Mouse (Mus musculus): ENCODE results near the gene Shq1.

Shq1 gene

DNA sequence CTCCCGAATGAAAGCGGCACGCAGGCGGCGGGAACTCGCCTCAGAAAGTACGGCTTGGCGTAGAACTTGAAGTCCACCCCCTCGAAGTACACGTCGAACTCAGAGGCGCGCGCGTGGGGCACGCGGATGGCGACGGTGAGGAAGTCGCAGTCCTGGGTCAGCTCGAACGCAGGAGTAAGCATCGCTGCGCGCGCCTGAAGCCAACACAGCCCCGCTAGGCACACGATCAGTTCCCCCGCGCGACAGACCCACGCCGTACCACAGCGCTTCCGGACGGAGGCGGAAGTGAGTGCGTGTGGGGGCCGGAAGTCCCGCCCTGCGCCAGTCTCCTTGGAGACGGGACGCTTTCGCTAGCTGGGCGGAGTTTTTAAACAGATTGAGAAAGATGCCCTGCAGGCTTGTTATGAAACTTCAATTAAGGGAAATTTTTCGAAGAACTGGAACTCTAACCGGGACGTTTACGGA lies at the start of gene Shq1:
Gene Shq1, minus strand, starts transcription at position 278 of the 465 bp plus-strand sequence.
- peak; percentile 85 for DNase-seq

DNA sequence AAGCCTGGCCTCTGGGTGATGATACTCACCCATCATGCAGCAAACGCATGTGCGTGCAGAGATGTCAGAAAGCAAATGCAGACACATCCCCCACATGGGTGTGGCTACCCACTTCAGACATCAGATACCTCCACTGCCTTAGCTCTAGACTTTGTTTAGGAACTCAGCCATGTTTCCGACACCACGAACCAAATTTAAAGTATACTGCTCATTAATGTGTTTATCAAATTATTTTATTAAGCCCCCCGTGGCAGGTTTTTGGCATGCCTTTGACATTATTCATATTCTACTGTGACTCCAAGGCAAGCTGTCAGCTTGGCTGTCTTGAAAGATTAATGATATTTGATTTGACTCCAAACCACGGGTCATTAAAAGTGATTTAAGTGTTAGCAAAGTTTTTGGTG lies 49.1 kb upstream of the Shq1 start:
- no peak for DNase-seq

DNA sequence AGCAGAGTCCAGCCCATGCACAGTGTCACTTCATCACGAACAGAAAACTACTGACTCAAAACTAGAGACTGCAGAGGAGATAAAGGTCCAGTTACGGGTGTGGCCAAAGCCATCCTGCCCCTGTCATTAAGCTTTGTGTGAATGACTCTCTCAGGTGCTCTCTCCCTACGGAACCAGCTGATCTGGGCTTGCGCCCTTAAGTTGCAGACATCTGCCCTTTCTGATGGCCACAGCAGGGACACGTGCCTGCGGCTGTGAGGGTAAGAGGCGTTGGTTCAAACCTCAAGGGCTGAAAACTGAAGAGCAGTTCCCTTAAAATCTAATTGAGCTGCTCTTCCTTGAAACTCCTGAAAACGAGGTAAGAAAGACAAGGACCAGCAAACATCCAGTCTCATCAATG lies 45.9 kb upstream of the Shq1 start:
- no peak for DNase-seq

DNA sequence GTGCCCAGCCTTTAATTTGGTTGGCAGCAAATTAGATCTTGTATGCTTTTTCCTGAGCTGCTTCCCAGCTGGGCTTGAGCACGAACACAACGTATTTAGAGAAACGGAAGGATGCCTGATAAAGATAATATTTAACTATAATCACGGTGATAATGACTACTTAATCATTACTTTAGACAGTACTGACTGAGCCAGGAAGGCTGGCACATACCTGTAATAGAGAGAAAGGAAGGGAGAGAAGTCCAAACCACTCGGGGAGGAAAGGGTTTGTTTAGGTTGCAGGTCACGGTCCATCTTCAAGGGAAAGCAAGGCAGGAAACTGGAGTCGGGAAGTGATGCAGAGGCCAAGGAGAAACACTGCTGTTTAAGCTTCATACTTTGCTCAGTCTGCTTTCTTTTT lies 45.2 kb upstream of the Shq1 start:
- no peak for DNase-seq

DNA sequence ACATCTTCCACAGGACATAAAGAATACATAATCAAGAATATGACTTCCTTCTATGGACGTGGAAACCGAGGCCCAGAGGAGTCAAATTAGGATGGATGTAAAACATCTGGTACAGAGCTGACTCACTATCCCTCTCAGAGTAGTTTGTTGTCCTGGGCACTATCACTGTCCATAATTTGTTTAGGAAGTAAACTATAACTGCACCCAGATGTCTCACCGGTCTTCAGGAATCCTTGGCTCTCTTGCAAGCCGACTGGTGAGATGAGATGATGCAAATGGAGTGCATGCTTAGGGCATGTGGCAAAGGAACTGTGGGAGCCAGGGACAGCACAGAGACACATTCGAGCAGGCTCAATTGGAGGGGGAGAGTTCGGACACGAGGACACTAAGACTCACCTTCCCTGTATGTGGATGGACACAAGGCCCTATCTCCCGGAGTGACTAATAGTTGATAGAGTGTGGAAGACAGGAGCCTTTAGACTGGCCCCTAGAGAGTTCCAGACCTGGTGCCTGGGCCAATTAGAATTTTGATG lies 44.4 kb upstream of the Shq1 start:
- no peak for DNase-seq

DNA sequence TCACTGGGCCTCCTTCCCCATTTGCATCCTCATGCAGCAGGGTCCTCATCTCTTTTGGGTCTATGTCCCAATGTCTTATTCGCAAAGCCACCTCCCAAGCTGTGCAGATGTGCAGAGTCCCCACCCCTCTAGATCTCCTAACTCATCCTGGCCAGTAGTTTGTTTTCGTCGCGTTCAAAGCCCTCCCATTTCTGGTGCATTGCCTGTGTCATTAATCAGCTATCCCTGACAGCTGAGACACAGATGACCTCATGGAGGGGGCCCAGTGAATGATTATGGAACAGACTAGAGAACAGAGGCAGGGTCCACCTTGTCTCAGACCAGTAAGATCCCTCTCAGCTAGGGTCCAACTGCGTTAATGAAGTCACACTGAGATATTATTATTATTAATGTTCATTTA lies 39.9 kb upstream of the Shq1 start:
- DNase-seq, result no peak

DNA sequence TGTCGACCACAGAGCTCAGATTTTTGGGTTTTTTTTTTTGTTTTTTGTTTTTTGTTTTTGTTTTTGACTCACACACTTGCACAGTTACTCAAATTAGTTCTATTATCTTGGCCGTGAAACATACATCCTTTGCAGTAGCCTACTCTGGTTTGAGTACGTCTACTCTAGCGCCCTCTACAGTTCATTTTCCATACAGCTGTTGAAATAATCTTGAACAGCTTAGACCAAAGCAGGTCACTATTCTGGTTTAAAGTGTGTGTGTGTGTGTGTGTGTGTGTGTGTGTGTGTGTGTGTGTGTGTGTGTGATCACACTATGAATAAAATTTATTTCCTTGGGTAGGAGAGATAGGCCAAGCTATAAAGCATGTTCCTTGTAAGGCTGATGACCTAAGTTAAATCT lies 39.2 kb upstream of the Shq1 start:
- no peak for DNase-seq

DNA sequence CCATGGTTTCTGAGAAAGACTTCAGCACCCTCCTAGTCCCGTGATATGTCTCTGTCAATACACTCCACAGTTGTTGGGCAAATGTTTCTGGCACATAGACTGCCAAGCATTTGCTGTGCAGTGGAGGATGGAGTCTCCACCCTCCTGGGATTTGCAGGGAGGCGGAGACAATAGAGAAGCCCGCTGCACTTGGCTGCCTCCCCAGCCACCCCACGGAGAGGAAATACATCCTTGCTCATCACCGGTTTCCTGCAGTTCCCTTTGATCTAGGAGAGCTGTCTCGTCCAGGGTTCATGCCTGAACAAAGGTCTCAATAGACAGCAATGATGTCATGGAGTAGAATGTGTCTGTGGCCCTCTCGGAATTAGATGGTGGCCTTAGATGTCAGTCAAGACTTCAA lies 38.5 kb upstream of the Shq1 start:
- peak; percentile 17 for DNase-seq

DNA sequence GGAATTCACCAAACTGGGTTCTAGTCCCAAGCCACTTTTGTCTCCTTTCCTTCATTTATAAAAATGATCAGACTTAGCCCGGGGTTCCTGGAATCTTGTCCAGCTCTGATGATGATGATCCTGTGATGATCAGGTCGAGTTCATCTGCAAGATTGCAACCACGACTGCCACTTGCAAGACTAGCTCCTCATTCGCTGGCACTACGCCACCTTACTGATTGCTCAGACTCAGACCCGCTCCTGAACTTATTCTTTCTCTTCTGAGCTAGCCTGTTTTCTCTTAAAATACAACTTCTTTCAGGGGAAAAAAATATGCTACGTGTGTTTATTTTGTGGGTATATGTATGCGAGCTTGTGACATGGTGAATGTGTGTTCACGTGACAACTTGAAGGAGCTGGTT lies 38.0 kb upstream of the Shq1 start:
- no peak for DNase-seq

DNA sequence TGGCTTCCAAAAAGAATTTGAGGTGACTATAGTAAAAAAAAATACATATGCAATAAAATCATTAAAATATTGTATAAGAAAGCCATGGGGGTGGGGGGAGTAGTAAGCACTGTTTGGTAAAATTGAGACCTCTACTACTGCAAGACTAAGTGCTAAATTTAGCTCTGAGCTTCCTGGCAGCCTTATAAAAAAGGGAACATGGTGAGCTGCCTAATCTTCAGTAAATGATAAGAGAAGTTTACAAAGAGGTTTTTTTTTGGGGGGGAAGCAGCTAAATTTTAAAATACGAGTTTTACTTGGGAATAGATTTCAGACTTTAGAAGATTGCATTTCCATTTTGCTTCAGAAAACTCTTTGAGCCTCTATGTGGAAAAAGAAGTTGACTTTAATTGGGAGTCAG lies 37.3 kb upstream of the Shq1 start:
- no peak for DNase-seq

DNA sequence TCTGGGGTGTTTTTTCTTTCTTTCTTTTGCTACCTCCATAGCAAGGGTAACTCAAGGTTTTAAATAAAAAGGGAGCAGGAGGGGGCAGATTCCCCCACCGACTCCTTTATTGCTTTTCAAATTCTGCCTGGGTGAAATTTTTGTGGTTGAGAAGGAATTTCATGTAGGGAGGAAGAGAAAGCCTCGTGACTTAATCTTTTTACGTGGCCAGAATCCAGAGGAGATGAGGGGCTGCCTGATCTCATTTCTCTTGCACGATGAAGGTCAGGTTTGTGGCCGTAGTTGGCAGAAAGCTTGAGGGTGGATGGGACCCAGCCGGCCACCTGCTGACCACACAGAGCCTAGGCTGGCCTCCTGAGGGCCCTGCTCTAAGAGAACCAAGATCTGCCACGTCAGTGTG lies 36.6 kb upstream of the Shq1 start:
- no peak for DNase-seq

DNA sequence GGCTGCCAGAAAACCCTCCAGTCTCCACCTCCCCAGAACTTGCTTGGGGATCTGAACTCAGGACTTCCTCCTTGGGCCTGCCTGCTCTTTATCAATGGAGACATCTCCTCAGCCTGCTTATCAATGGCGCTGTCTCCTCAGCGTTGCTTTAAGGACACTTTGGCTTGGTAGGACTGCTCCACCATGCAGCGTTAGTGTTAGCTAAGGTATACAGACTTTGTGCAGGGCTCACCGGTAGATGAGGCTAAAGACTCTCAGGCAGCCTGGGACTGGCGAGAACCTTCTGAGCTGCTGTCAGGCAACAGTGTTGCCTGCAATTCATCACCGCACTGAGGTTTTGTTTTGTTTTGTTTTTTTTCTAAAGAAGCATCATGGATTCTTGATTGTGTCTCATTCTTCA lies 35.9 kb upstream of the Shq1 start:
- no peak for DNase-seq

DNA sequence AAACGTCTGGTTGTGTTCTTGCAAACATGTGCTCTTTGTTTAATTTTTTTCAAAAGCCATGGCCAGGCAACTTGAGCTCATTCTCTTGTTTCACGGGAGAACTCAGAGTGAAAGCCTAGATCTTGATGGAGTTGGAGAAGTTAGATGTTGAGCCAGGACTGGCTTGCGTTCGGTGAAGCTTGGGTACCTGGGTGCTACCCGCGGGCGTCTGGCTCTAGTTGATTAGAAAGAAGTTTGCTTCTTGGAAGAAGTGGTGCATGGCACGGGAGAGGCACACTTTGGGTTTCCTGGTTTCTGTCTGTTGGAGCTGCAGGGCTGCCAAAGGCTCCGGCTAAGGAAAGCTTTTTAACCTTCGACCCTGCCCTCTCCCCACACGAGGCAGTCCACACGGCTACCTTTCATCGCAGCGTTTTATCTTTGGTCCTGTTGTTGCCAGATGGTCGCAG lies 34.4 kb upstream of the Shq1 start:
- DNase-seq, result no peak

DNA sequence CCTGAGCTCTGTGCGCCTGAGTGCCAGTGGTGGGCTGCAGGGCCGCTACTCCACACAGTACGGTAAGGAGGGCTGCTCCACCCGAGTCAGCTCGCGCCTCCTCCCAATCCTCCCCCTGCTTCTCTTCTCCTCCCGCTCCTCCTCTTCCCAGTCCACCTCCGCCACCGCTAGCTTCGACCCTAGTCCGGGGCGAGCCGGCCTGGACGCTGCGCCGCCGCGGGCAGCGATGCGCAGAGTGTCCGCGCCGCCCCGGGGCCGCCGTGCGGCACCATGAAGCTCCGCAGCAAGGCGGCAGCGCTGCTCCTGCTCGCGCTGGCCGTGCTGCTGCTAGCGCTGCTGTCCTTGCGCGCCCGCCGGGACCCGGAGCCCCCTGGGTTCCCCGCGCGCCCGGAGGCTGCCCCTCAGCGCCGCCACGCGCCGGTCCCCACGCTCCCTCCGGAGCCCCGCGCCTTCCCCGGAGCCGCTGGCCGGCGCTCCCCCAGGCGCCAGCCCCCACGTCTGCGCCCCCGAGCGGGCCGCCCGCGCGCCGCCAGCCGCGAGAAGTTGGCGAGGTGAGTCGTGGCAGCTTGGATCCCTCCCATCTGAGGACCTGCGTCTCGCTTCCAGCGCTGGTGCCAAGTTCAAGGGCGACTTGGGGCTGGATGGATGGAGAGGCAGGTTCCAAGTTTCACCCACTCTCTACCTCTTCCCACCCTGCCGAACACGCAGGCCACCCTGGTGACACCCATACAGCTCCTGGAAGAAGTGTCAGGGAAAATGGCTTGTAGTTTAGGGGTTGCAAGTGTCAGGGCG lies 33.8 kb upstream of the Shq1 start, which contains the start of gene Gxylt2:
Gene Gxylt2, plus strand, starts transcription at position 161 of the 792 bp plus-strand sequence.
- DNase-seq, result peak; percentile 19

DNA sequence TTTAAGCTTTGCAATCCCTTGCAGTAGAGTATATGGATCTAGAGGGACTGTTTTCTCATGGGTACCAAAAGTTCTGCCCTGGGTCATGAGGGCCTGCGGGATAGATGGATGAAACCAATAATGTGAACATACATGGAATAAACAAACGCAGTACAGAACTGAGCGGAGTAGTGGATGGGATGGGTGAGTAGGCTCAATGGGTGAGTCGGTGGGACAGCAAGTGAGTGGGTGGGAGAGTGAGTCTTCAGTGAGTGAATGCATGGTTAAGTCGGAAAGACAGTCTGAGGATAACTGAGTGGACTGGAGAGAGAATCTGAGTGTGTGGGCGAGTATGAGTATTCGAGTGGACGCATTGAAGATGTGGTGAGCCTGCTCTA lies 33.2 kb upstream of the Shq1 start:
- no peak for DNase-seq

DNA sequence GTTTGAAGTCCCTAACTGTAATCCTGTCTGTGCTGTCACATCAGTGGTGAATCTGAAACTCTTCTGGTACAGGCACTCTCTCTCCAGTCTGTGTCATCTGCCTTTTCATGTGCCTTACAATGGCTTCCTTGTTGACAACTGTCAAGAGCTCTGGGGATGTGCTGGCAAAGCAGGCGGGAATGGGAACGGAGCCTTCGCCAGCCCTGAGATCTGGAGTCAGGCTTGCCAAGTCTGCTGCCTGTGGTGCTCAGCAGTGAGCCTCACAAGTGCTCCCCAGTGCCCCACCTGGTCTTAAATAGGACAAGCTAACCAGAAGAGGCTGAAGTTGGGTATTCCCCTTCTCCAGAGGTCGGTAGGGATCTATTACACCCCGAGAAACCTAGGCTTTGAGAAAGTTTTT lies 29.8 kb upstream of the Shq1 start:
- peak; percentile 49 for DNase-seq

DNA sequence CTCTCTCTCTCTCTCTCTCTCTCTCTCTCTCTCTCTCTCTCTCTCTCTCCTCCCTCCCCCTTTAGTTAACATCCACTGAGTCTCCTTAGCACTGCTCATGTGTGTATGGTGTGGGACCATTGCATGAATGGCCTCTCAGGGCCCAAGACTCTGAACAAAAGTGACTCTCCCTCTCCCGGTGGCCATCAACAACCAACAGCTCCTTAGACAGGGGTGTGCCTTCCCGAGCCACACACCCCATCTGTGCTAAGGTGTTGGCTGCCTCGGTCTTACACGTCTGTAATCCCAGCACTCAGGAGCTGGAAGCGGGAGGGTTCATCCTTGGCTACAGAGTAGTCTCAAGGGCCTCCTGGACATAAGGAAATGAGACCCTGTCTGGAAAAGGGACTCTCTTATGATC lies 29.0 kb upstream of the Shq1 start:
- DNase-seq, result no peak

DNA sequence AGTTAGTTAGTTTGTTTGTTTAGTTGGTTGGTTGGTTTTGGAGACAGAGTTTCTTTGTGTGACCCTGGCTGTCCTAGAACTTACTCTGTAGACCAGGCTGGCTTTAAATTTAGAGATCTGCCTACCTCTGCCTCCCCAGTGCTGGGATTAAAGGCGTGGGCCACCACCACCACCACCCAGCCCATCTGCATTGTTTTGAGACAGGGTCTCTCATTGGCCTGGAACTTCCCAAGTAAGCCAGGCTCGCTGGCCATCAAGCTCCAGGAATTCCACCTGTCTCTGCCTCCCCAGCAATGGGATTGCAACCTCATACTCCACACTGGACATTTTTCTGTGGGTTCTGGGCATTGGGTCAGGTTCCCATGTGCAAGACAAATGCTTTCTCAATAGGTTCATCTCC lies 15.4 kb upstream of the Shq1 start:
- no peak for DNase-seq

DNA sequence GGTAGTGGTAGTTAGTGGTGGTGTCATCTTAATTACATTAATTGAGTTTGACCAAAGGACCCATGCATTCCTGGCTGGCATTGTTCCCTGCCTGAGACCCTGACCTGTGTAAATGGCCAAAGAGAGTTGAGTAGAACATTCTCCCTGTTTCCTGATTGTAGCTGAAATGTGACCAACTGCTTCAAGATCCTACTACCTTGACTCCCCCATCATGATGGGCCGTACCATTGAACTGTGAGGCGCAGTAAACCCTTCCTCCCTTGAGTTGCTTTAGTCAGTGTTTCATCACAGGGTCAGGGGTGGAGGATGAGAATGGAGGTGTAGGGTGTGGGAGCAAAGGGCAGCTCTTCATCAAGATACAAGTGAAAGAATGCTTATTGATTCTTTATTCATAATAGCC lies 7.7 kb upstream of the Shq1 start:
- DNase-seq, result no peak

DNA sequence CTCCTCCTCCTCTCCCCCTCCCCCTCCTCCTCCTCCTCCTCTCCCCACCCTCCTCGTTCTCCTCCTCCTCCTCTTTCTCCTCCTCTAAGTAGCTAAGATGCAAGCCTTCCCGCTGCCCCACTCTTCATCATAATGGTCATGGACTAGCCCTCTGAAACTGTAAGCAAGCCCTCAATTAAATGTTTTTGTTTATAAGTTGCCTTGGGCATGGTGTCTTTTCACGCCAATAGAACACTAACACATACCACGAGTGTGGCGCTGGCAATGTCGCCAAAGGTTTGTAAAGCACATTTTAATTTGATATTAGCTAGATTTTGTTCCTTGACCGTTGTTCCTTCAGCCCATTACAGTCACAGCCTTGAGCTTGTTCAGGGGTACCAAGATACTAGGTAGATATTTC lies 5.5 kb upstream of the Shq1 start:
- DNase-seq, result no peak

DNA sequence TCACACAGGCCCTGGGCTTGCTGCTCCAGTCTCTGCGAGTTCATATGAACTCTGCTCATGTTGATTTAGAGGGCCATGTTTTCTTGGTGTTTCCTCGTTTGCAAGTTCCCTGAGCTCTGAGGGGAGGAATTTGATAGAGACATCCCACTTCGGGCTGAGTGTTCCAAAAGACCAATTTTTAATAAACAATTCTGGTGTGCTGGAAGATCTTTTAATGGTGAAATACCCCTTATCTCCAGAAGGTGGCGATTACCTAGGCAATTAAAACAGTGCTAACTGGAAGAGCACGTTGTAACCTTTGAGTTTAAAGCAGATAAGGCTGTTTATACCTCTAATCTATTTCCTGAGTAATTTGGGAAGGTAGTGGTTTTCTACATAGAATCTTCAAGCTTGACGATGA lies 4.0 kb upstream of the Shq1 start:
- DNase-seq, result no peak

DNA sequence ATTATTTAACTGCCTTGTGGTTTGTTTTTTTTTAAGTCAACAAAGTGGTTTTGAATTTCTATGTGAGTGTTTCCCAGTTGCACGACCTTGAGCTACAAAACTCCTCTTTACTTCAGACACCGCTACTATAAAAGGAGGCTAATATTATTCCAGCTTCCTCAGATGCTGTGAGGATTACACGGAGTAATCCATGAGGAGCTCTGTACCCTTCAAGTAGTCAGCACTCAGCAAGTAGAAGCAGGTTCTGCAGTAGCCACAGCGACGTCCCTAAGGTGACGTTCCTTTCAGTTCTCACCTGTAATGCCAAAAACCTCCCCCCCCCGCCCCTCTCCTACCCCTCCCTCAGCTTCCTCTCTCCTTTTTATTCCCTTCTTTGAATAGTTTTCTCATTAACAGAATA lies 444 bp upstream of the Shq1 start:
- no peak for DNase-seq

DNA sequence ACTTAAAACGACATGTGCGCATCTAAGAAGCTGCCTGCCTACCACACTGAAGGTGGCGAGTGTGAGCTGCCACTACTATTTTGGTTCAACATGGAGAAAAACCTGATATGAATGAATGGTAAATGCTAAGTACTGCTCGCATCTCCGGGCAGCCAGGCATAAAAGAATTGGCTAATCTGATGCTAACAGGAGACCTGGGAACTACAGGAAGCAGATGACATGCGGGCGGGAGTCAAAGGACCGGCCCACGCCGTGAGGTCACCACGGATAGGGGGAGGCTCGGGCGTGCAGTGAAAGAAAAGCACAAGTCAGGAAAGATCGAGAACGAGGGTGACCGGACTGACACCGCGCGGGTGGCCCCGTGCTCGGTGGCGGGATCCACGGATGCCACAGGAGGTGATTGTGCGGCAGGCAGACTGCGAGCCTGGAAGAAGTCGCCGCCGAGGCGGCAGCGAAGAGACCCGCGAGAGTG lies 551 bp downstream of the Shq1 start:
- peak; percentile 40 for DNase-seq

DNA sequence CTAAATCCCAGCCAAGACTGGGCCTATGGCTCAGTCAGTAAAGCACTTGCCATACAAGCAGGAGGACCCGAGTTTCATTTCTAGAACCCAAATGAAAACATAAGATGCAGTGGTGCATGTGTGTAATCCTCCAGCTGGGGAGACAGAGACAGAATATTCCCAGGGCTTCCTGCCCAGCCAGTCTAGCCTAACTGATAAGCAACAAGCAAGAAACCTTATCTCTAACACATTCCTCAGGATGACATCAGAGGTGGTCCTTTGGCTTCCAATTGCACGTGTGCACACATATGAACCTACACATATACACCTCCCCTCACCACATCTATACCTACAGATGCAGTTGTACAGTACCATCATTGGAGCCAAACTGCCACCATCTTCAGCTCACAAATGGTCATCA lies 2.1 kb downstream of the Shq1 start:
- no peak for DNase-seq

DNA sequence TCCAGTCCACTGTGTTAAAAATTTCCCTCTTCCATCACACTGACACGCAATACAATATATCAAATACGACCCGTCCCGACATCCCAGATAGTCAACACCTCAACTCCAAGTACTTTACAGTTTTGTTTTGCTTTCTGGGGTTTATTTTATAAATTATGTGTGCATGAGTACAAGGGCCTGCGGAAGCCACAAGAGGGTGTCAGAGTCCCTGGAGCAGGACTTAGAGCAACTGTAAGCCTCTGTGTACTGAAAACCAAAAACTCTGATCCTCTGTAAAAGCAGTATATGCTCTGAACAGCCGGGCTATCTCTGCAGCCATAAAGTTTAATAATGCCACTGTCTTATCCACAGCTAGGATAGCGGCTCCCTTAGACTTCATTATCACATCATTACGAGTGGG lies 3.3 kb downstream of the Shq1 start:
- no peak for DNase-seq
